Mouse (Mus musculus) monocyte, adult 2 months (primary cell): ENCODE results near the gene Megf8.
"Not testable (repeated sequence)": the region's sequence is repeated elsewhere in the genome, so short reads cannot be mapped to it uniquely, and the experiment has no call there.

ENCODE experiments used
- DNase-seq, 2 experiments: peaks; one replicate each; pipeline ENCODE4 v3.0.0; 2022; ENCODE audit warnings: low spot score in 2 of 2, low read depth in 1 of 2

Megf8 gene

DNA sequence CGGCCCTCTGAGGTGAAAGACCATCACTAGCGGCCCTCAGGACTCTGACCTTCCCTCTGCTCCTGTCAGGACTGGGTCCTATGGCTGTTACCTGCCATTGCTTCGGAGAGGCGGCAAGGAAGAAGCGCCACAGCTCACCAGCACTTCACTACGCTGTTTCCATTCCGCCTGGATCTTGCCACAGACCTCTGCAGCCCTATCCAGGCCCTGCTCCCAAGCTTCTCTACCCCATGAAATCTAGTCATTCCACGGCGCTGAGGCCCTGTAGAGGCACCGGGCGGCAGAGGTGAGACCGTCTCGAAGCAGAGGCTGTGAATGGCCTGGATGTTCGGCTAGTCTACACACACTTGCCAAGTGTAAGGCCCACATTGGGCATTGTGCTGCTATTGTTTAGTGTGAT lies 79.7 kb downstream of the Megf8 start:
- no peak for DNase-seq

- DNase-seq = no peak
Measured at GRCm38 (mm10) chr7:25398610-25399009, 81.6 kb downstream of the Megf8 start, which contains the start of gene Lipe. Gene Lipe (minus strand): TSS chr7:25398710.

DNA sequence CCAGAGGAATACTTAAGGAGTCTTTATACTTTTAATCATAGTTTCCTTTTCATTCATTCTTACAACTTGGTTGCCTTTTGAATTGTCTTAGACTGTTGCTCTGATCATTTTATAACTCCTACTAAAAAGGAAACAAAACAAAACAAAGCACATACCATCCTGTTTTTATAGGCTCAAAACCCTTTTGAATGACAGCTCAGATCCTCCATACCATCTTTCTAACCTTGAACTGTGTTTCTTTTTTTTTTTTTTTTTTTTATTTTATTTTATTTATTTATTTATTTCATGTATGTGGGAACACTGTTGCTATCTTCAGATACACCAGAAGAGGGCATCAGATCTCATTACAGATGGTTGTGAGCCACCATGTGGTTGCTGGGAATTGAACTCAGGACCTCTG lies 82.1 kb downstream of the Megf8 start:
- DNase-seq = not testable (repeated sequence)

DNA sequence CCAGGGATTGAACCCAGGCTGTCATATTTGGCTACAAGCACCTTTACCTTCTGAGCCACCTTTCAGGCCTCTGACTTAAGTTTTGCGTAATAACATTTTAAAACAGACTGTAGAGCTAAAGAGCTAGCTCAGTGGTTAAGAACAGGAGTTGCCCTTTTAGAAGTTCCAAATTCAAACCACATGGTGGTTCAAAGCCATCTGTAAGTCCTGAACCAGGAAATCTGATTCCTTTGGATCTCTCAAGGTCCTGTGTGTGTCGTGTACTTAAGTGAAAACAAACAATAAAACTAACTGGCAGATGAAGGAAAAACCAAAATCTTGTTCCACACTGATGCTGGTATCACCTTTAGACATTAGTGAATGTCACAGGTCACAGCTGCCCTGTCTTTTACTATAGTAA lies 84.6 kb downstream of the Megf8 start:
- DNase-seq = no peak

- no peak for DNase-seq
Measured at GRCm38 (mm10) chr7:25401986-25402385, 85.0 kb downstream of the Megf8 start.

- DNase-seq = no peak
Measured at GRCm38 (mm10) chr7:25402671-25403101, 85.7 kb downstream of the Megf8 start.

DNA sequence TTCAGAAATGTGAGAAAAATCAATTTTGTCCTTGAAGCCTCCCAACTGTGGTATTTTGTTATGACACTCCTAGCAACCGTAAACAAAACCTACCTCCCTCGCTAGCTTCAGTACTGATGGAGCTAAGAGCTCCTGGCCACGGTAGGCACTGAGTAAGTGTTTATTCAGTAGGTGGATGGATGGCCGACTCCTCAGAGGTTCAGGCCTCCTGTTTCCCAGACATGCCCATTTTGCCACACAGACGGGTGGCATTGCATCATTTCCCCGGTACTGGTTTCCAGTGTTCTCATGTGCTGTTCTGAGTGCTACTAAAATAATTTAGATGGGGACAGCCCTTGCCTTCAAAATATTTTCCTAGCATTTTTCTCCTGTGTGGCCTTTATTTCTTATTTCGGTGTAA lies 89.5 kb downstream of the Megf8 start:
- no peak for DNase-seq

GRCm38 (mm10) chr7:25409114-25409760 lies 92.3 kb downstream of the Megf8 start:
- no peak for DNase-seq

GRCm38 (mm10) chr7:25410969-25411615 lies 94.1 kb downstream of the Megf8 start:
- DNase-seq = no peak

GRCm38 (mm10) chr7:25411861-25412260 lies 94.9 kb downstream of the Megf8 start:
- DNase-seq = no peak

- no peak for DNase-seq
Measured at GRCm38 (mm10) chr7:25412833-25413441, 96.0 kb downstream of the Megf8 start, which contains the start of gene Cxcl17. Gene Cxcl17 (minus strand): TSS chr7:25412886.
